Mouse (Mus musculus): ENCODE data around the gene Prkch.

DNA sequence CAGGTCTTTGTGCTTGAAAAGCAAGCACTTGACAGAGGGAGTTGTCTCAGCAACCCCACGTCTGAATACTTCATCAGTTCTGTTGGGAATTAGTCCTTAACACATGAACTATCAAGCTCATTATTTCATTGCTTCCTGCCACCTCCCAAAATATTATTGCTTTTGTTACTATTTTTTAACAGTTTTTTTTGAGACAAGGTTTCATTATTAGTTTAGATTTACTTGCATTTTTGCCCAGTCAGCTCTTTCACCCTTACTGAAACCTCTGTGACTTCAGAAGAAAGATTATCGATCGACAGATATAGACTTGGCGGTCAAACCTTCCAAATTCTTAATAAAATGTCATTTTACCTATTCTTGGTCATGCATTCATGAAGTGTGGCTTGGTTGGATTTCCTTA lies 219.3 kb downstream of the Prkch start:
- no peak for TF ChIP-seq CTCF (IDR thresholded peaks at IDR 0.05; ENCODE audit: low read depth, low read length)
- TF ChIP-seq GATA1 (IDR thresholded peaks at IDR 0.05; ENCODE audit: borderline replicate concordance, low read length): no peak
